Comparison of ENCODE assay signal across 1 mouse cellular context in genomic region chr6:113330547-113330946, GRCm38 (mm10).
TF ChIP-seq lines count a peak whose summit lies in the region.

No protein-coding gene starts in this region.

TF ChIP-seq in CH12.LX, 34 proteins besides CTCF, POLR2A, EP300 and RAD21:
- TF ChIP-seq ZMIZ1 (IDR thresholded peaks at IDR 0.05; ENCODE audit: low read depth, low read length) (peak; percentile 48; the same call in 1 of the 2 replicates), SIN3A (IDR thresholded peaks at IDR 0.05; ENCODE audit: low read length) (0 out of 2 replicates have a peak, but pooled peaks have one; percentile 38), JUND (conservative IDR thresholded peaks at IDR 0.05; ENCODE audit: low read depth, low read length) (no peak), ELF1 (IDR thresholded peaks at IDR 0.05; ENCODE audit: low read depth, low read length) (peak; percentile 48), TBP (conservative IDR thresholded peaks at IDR 0.05; ENCODE audit: low read depth, low read length) (peak; percentile 71), HCFC1 (IDR thresholded peaks at IDR 0.05; ENCODE audit: low read depth, low read length) (peak; percentile 22; the same call in 1 of the 2 replicates), KAT2A (IDR thresholded peaks at IDR 0.05; ENCODE audit: insufficient replicate concordance, low read length) (no peak)
TF ChIP-seq in CH12.LX: peak in this region for 5.
